Mouse (Mus musculus) ES-Bruce4 (cell line): Measurements from ENCODE around the gene Ppp1r9b. TPM values are rescaled to one million over a fixed set of nuclear protein-coding genes. Genes with fewer than 3 reads are reported as not detected.
A peak's percentile ranks its signal among the peaks of the same experiment; 100 is the strongest.

Experiments used
- H3K27ac ChIP-seq: 2 replicates; pipeline ENCODE4 v1.5.1; 2012; ENCODE audit warnings: low read length, inconsistent platforms; ENCODE audit not compliant: insufficient read depth
- H3K27me3 ChIP-seq: 2 replicates; pipeline ENCODE4 v1.6.1; 2012; ENCODE audit warnings: mild to moderate bottlenecking, low read length, inconsistent platforms; ENCODE audit not compliant: control insufficient read depth, poor library complexity, insufficient read depth, severe bottlenecking
- H3K36me3 ChIP-seq: 2 replicates; pipeline ENCODE4 v1.6.1; 2012; ENCODE audit warnings: inconsistent platforms, mild to moderate bottlenecking, low read length, moderate library complexity; ENCODE audit not compliant: control insufficient read depth, poor library complexity, insufficient read depth, severe bottlenecking
- H3K4me1 ChIP-seq: one replicate; pipeline ENCODE4 v1.8.1; 2011; ENCODE audit warnings: low read length; ENCODE audit not compliant: control insufficient read depth, insufficient read depth
- H3K4me3 ChIP-seq: 2 replicates; pipeline ENCODE4 v1.5.1; 2011; ENCODE audit warnings: low read depth, mild to moderate bottlenecking, low read length
- H3K9ac ChIP-seq: 2 replicates; pipeline ENCODE4 v1.6.1; 2012; ENCODE audit warnings: low read depth, mild to moderate bottlenecking, inconsistent platforms; ENCODE audit not compliant: poor library complexity, severe bottlenecking
- H3K9me3 ChIP-seq: replicated peaks from 2 replicates; pipeline ENCODE4 v1.6.1; 2012; ENCODE audit warnings: mild to moderate bottlenecking, low read length, inconsistent platforms; ENCODE audit not compliant: control insufficient read depth, poor library complexity, insufficient read depth, severe bottlenecking
- CTCF ChIP-seq: IDR thresholded peaks from one replicate; pipeline ENCODE4 v1.8.1; 2011; ENCODE audit warnings: low read depth, low read length
- EP300 ChIP-seq: IDR thresholded peaks from 2 replicates; pipeline ENCODE4 v1.6.1; 2011; ENCODE audit warnings: low read depth, low read length; ENCODE audit not compliant: insufficient read depth
- POLR2A ChIP-seq: IDR thresholded peaks from one replicate; pipeline ENCODE4 v1.8.1; 2011; ENCODE audit warnings: low read length; ENCODE audit not compliant: insufficient read depth
- polyA plus RNA-seq: library from polyadenylated mRNA; stranded (reverse); fragments of >200 nt; gene quantifications from 2 replicates; pipeline ENCODE4 v1.2.4, GENCODE M21; 2011; ENCODE audit warnings: low read depth; ENCODE audit not compliant: missing spikeins, insufficient read depth, insufficient read length

Gene Ppp1r9b
- polyA plus RNA-seq, 1 experiment: 20.3 TPM

- H3K27me3 ChIP-seq: no peaks in the 10 kb centered on the region
- no peak for TF ChIP-seq EP300
- no peak for TF ChIP-seq POLR2A
- TF ChIP-seq CTCF: no peak
- H3K27ac ChIP-seq: no peak overlapping the region
- H3K36me3 ChIP-seq: no peaks in the 10 kb centered on the region
- no peaks in the 10 kb centered on the region for H3K4me1 ChIP-seq
- no peaks in the 10 kb centered on the region for H3K9me3 ChIP-seq
- no peak overlapping the region for H3K4me3 ChIP-seq
- no peak overlapping the region for H3K9ac ChIP-seq
These were observed 13.5 kb downstream of the Ppp1r9b start for GRCm38 (mm10) chr11:95004136-95004936.

GRCm38 (mm10) chr11:95004937-95005198 is 14.0 kb downstream of the Ppp1r9b start:
- no peak overlapping the region for H3K4me3 ChIP-seq
- H3K9ac ChIP-seq: no peak overlapping the region
- no peaks in the 10 kb centered on the region for H3K27me3 ChIP-seq
- H3K36me3 ChIP-seq: no peaks in the 10 kb centered on the region
- no peak for TF ChIP-seq EP300
- H3K9me3 ChIP-seq: no peaks in the 10 kb centered on the region
- no peaks in the 10 kb centered on the region for H3K4me1 ChIP-seq
- H3K27ac ChIP-seq: no peak overlapping the region

- Histone ChIP-seq H3K4me3 (no peak overlapping the region), H3K9ac (no peak overlapping the region), H3K36me3 (no peaks in the 10 kb centered on the region), H3K4me1 (no peaks in the 10 kb centered on the region), H3K27me3 (peaks cover 5% of the 10 kb centered on the region), H3K27ac (no peak overlapping the region), H3K9me3 (no peaks in the 10 kb centered on the region)
- TF ChIP-seq POLR2A: no peak
- no peak for TF ChIP-seq EP300
- TF ChIP-seq CTCF: no peak
These were observed 15.2 kb downstream of the Ppp1r9b start for GRCm38 (mm10) chr11:95006038-95006437.

GRCm38 (mm10) chr11:95006525-95007219 is 15.8 kb downstream of the Ppp1r9b start:
- Histone ChIP-seq H3K27ac (no peak overlapping the region), H3K9ac (peak overlapping the region; percentile 60), H3K4me3 (peak overlapping the region; percentile 59), H3K9me3 (no peaks in the 10 kb centered on the region), H3K27me3 (peaks cover 5% of the 10 kb centered on the region), H3K36me3 (no peaks in the 10 kb centered on the region), H3K4me1 (no peaks in the 10 kb centered on the region)
- TF ChIP-seq EP300 (no peak), CTCF (no peak), POLR2A (no peak)

GRCm38 (mm10) chr11:95007418-95007817 is 16.6 kb downstream of the Ppp1r9b start:
- H3K9ac ChIP-seq: no peak overlapping the region

GRCm38 (mm10) chr11:95008661-95009628 is 18.1 kb downstream of the Ppp1r9b start:
- no peaks in the 10 kb centered on the region for H3K9me3 ChIP-seq
- H3K27me3 ChIP-seq: peaks cover 5% of the 10 kb centered on the region
- no peaks in the 10 kb centered on the region for H3K4me1 ChIP-seq
- peak overlapping the region; percentile 57 for H3K4me3 ChIP-seq
- TF ChIP-seq CTCF (no peak), EP300 (no peak), POLR2A (no peak)
- no peak overlapping the region for H3K27ac ChIP-seq
- no peaks in the 10 kb centered on the region for H3K36me3 ChIP-seq
- H3K9ac ChIP-seq: peak overlapping the region; percentile 70

More at GRCm38 (mm10) chr11:95007418-95007817, 16.6 kb downstream of the Ppp1r9b start:
- TF ChIP-seq EP300: no peak
- no peak for TF ChIP-seq CTCF
- TF ChIP-seq POLR2A: no peak
- Histone ChIP-seq H3K4me1 (no peaks in the 10 kb centered on the region), H3K4me3 (no peak overlapping the region), H3K9me3 (no peaks in the 10 kb centered on the region), H3K27ac (no peak overlapping the region), H3K27me3 (peaks cover 5% of the 10 kb centered on the region), H3K36me3 (no peaks in the 10 kb centered on the region)
